In genomic region chr6:94604546-94604945, GRCm38 (mm10) we compare ENCODE assay signal across 24 mouse cellular contexts.
DNase-seq lines count a peak whose midpoint lies in the region; ATAC-seq and TF ChIP-seq lines count a peak whose summit lies in the region.
"Had no signal": no experiment of that assay in that cellular context is flagged by ENCODE, and none has a peak within 500 bp of the region (broad histone marks: within the 10 kb centered on the region; RNA-seq: fewer than 3 reads in every experiment).

No protein-coding gene starts in this region.

- no peaks in the 10 kb centered on the region for H3K27me3 ChIP-seq in CH12.LX (replicated peaks)
- H3K27me3 ChIP-seq in myocyte (ENCODE audit: control insufficient read depth, insufficient read depth, insufficient read length), result no peaks in the 10 kb centered on the region
- no peaks in the 10 kb centered on the region for H3K27me3 ChIP-seq in hindbrain, embryonic 14.5 days (ENCODE audit: control insufficient read depth, insufficient read depth, low read length)
- no peaks in the 10 kb centered on the region for H3K27me3 ChIP-seq in midbrain, embryonic 13.5 days
- H3K27me3 ChIP-seq: forebrain, embryonic 13.5 days; heart, embryonic 12.5 days; hindbrain, embryonic 12.5 days; stomach, embryonic 15.5 days had no signal

- peak; percentile 80 for DNase-seq in heart, adult 11 months
- DNase-seq in heart, postnatal 25 days (ENCODE audit: low spot score), result no peak
- DNase-seq in CH12.LX (ENCODE audit: extremely low read depth), result peak; percentile 7
- DNase-seq in hindbrain, embryonic 14.5 days (ENCODE audit: low spot score), result no peak
- no peak for DNase-seq in adrenal gland, adult (ENCODE audit: inconsistent age in 2 of 2, low spot score in 1 of 2)
- DNase-seq: adrenal gland, adult 8-10 months; cerebellum, adult 2 months; cerebellum, postnatal 25 days; heart, adult 18-20 months; heart, postnatal 10 days; kidney, adult 18-20 months; layer of hippocampus, postnatal 36 days; right cerebral cortex, postnatal 14 days; thymus, postnatal 25 days had no signal

- H3K4me1 ChIP-seq in CH12.LX (ENCODE audit: control insufficient read depth in 1 of 2, insufficient read depth in 2 of 2), result peaks cover 0 to 26% of the 10 kb centered on the region in 2 experiments; a peak in 2 of 4 replicates
- H3K4me1 ChIP-seq in embryonic fibroblast, embryonic 13.5 days (ENCODE audit: control insufficient read depth, insufficient read depth, low read length), result peaks cover 7% of the 10 kb centered on the region
- no peaks in the 10 kb centered on the region for H3K4me1 ChIP-seq in hindbrain, embryonic 14.5 days (replicated peaks; ENCODE audit: control insufficient read depth, insufficient read depth, low read length)
- 0 out of 2 replicates have a peak, but pooled peaks cover 4% of the 10 kb centered on the region for H3K4me1 ChIP-seq in midbrain, embryonic 13.5 days (replicated peaks)
- H3K4me1 ChIP-seq: forebrain, embryonic 13.5 days; stomach, embryonic 15.5 days had no signal

- 89% methylated on average over 2 of the region's 2 CpGs for WGBS in hindbrain, embryonic 14.5 days
- 93% methylated on average over 2 of the region's 2 CpGs for WGBS in midbrain, embryonic 13.5 days

- no peak overlapping the region for H3K4me3 ChIP-seq in CH12.LX (replicated peaks in 1 of 3; ENCODE audit: low read depth in 2 of 3, low read length in 2 of 3, poor library complexity in 1 of 3)
- no peak overlapping the region for H3K4me3 ChIP-seq in embryonic fibroblast, embryonic 13.5 days (ENCODE audit: insufficient read depth, low read length)
- H3K4me3 ChIP-seq in myocyte, result no peak overlapping the region
- no peak overlapping the region for H3K4me3 ChIP-seq in hindbrain, embryonic 14.5 days (replicated peaks; ENCODE audit: low read length)
- H3K4me3 ChIP-seq in midbrain, embryonic 13.5 days (replicated peaks), result no peak overlapping the region
- H3K4me3 ChIP-seq: erythroblast, embryonic 14.5 days; forebrain, embryonic 13.5 days; heart, embryonic 12.5 days; hindbrain, embryonic 12.5 days; stomach, embryonic 15.5 days had no signal

- ATAC-seq in hindbrain, embryonic 14.5 days (ENCODE audit: low FRiP score), result no peak
- ATAC-seq in midbrain, embryonic 13.5 days, result no peak
- ATAC-seq: forebrain, embryonic 13.5 days had no signal

- TF ChIP-seq CTCF in CH12.LX (conservative IDR thresholded peaks at IDR 0.05 in 1 of 2, IDR thresholded peaks at IDR 0.05 in 1 of 2; ENCODE audit: low read depth in 2 of 2, low read length in 2 of 2), result no peak
- TF ChIP-seq CTCF in embryonic fibroblast, embryonic 13.5 days (IDR thresholded peaks at IDR 0.05; ENCODE audit: borderline replicate concordance, insufficient read depth, low read length), result no peak

- no peak for TF ChIP-seq RAD21 in CH12.LX (IDR thresholded peaks at IDR 0.05; ENCODE audit: low read depth, low read length)

- dilution Hi-C loops in CH12.LX (cut with MboI; ENCODE audit: extremely low pct_ligation_motif_present, extremely low pct_unique_long_range_greater_than_20kb, low sequenced_read_pairs), result no loop called here

- no peak overlapping the region for H3K9ac ChIP-seq in CH12.LX (ENCODE audit: insufficient read depth, low read depth)
- H3K9ac ChIP-seq in hindbrain, embryonic 14.5 days, result no peak overlapping the region
- H3K9ac ChIP-seq in midbrain, embryonic 13.5 days (replicated peaks), result no peak overlapping the region
- H3K9ac ChIP-seq: forebrain, embryonic 13.5 days; heart, embryonic 12.5 days; hindbrain, embryonic 12.5 days; stomach, embryonic 15.5 days had no signal

- no peak overlapping the region for H3ac ChIP-seq in myocyte (ENCODE audit: control insufficient read depth, insufficient read length)

- no peak for TF ChIP-seq EP300 in CH12.LX (IDR thresholded peaks at IDR 0.05; ENCODE audit: low read length)

- TF ChIP-seq POLR2A in CH12.LX (IDR thresholded peaks at IDR 0.05; ENCODE audit: low read depth, low read length), result no peak
- TF ChIP-seq POLR2A in embryonic fibroblast, embryonic 13.5 days (IDR thresholded peaks at IDR 0.05; ENCODE audit: low read depth, low read length), result no peak
- TF ChIP-seq POLR2A in myocyte (IDR thresholded peaks at IDR 0.05; ENCODE audit: insufficient read length, low read depth), result no peak

- H3K27ac ChIP-seq in CH12.LX (ENCODE audit: insufficient read depth, low read depth), result no peak overlapping the region
- peak overlapping the region; percentile 32; the same call in 1 of the 2 replicates for H3K27ac ChIP-seq in embryonic fibroblast, embryonic 13.5 days (ENCODE audit: insufficient read depth, low read length)
- no peak overlapping the region for H3K27ac ChIP-seq in hindbrain, embryonic 14.5 days
- no peak overlapping the region for H3K27ac ChIP-seq in midbrain, embryonic 13.5 days
- H3K27ac ChIP-seq: forebrain, embryonic 13.5 days; hindbrain, embryonic 12.5 days; macrophage; stomach, embryonic 15.5 days had no signal

- H3K4me2 ChIP-seq in CH12.LX (ENCODE audit: insufficient read depth, low read depth, poor library complexity, severe bottlenecking) (no peak overlapping the region), myocyte (ENCODE audit: low read depth) (peak overlapping the region; percentile 52)
- H3K4me2 ChIP-seq in hindbrain, embryonic 14.5 days (replicated peaks), result no peak overlapping the region
- no peak overlapping the region for H3K4me2 ChIP-seq in midbrain, embryonic 13.5 days (replicated peaks)
- H3K4me2 ChIP-seq: forebrain, embryonic 13.5 days; heart, embryonic 12.5 days; hindbrain, embryonic 12.5 days; midbrain, embryonic 11.5 days; stomach, embryonic 15.5 days had no signal

- H3K36me3 ChIP-seq in CH12.LX (replicated peaks in 1 of 2; ENCODE audit: control insufficient read depth in 1 of 2, insufficient read depth in 1 of 2, low read length in 1 of 2) (peaks cover 5 to 58% of the 10 kb centered on the region in 2 experiments), myocyte (ENCODE audit: control insufficient read depth, insufficient read depth) (peaks cover 14% of the 10 kb centered on the region)
- peaks cover 57% of the 10 kb centered on the region for H3K36me3 ChIP-seq in hindbrain, embryonic 14.5 days (replicated peaks; ENCODE audit: control insufficient read depth, insufficient read depth)
- peaks cover 54% of the 10 kb centered on the region for H3K36me3 ChIP-seq in midbrain, embryonic 13.5 days

- H3K79me2 ChIP-seq in CH12.LX (replicated peaks; ENCODE audit: control insufficient read depth, extremely low read depth, insufficient read depth, poor library complexity, severe bottlenecking) (no peaks in the 10 kb centered on the region), myocyte (ENCODE audit: control insufficient read depth, insufficient read depth) (no peaks in the 10 kb centered on the region)

- intact Hi-C loops in heart, postnatal 25 days (cut with DNase I), result no loop called here

- in situ Hi-C loops in CH12.LX (cut with MboI; ENCODE audit: low pct_ligation_motif_present, low pct_unique_long_range_greater_than_20kb, low sequenced_read_pairs), result no loop called here

- H3K9me3 ChIP-seq in CH12.LX (replicated peaks; ENCODE audit: low read length), result no peaks in the 10 kb centered on the region
- H3K9me3 ChIP-seq in hindbrain, embryonic 14.5 days (ENCODE audit: control insufficient read depth, low read length), result no peaks in the 10 kb centered on the region
- no peaks in the 10 kb centered on the region for H3K9me3 ChIP-seq in midbrain, embryonic 13.5 days
- H3K9me3 ChIP-seq: forebrain, embryonic 13.5 days; heart, embryonic 12.5 days; hindbrain, embryonic 12.5 days; stomach, embryonic 15.5 days had no signal

TF ChIP-seq in CH12.LX, 34 proteins besides CTCF, POLR2A, EP300 and RAD21 (continues in another document):
- TF ChIP-seq BHLHE40 (IDR thresholded peaks at IDR 0.05; ENCODE audit: low read depth, low read length) (no peak), ZKSCAN1 (IDR thresholded peaks at IDR 0.05; ENCODE audit: borderline replicate concordance, low read depth, low read length) (no peak), CHD1 (IDR thresholded peaks at IDR 0.05; ENCODE audit: low read depth, low read length) (no peak), SIN3A (IDR thresholded peaks at IDR 0.05; ENCODE audit: low read length) (no peak), E2F4 (IDR thresholded peaks at IDR 0.05; ENCODE audit: insufficient replicate concordance, low read depth, low read length) (no peak), USF1 (IDR thresholded peaks at IDR 0.05; ENCODE audit: low read depth, low read length) (no peak), ETS1 (conservative IDR thresholded peaks at IDR 0.05; ENCODE audit: low read depth, low read length) (no peak), UBTF (IDR thresholded peaks at IDR 0.05; ENCODE audit: low read depth, low read length) (no peak), MAX (IDR thresholded peaks at IDR 0.05; ENCODE audit: low read length) (no peak), IRF4 (IDR thresholded peaks at IDR 0.05; ENCODE audit: low read depth, low read length) (no peak), MYC (IDR thresholded peaks at IDR 0.05; ENCODE audit: low read depth, low read length) (no peak), PAX5 (IDR thresholded peaks at IDR 0.05; ENCODE audit: low read length) (no peak), POLR2AphosphoS2 (IDR thresholded peaks at IDR 0.05; ENCODE audit: low read depth, low read length) (no peak), HCFC1 (IDR thresholded peaks at IDR 0.05; ENCODE audit: low read depth, low read length) (no peak), KAT2A (IDR thresholded peaks at IDR 0.05; ENCODE audit: insufficient replicate concordance, low read length) (no peak)

TF ChIP-seq in myocyte, 11 proteins besides CTCF, POLR2A, EP300 and RAD21:
- TF ChIP-seq E2F4 (IDR thresholded peaks at IDR 0.05; ENCODE audit: insufficient read depth) (no peak), CEBPB (IDR thresholded peaks at IDR 0.05; ENCODE audit: insufficient read depth, poor library complexity, severe bottlenecking) (no peak)

Comparison
In these comparisons a context has a peak if more than half of its experiments do, and no peak if none do; other contexts are left out.
1. DNase-seq: peak in heart, adult 11 months (single experiment) and CH12.LX (single experiment); none in heart, postnatal 25 days (single experiment), hindbrain, embryonic 14.5 days (single experiment) and adrenal gland, adult (0 of 2).